Mouse (Mus musculus): ENCODE results near the gene Nomo1. TPM values are rescaled to one million over a fixed set of nuclear protein-coding genes. Genes with fewer than 3 reads are reported as not detected.

Gene Nomo1
- total RNA-seq, 2 experiments from 2014 or later: 77.4 to 78.0 TPM

DNA sequence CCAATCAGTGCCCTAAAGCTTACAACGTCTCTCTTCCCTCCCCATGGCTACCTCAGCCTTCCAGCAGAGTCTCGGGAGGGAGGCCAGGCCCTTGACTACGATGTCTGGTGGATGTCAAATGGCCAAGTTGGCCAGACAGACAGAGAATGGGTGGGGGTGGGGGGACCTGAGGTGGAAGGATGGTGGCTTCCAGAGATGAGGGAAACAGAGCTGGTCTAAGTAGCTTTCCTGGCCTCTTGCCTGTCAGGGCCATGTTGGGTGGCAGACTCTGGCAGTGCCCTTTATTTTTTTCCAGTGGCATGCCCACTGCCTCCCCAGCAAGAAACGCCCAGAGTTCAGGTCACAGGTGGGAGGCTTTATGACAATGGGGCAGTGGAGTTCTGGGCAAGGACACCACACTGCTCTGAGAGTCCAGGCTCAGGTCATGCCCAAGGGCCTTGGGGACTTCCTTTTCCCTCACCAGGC is 63.9 kb downstream of the Nomo1 start:
- no peak for DNase-seq (ENCODE audit: low spot score)
- intact Hi-C loops (cut with DNase I): loop anchor here (5.0 kb wide), 2 partner anchors 65 to 105 kb away; no protein-coding TSS in a partner anchor

DNA sequence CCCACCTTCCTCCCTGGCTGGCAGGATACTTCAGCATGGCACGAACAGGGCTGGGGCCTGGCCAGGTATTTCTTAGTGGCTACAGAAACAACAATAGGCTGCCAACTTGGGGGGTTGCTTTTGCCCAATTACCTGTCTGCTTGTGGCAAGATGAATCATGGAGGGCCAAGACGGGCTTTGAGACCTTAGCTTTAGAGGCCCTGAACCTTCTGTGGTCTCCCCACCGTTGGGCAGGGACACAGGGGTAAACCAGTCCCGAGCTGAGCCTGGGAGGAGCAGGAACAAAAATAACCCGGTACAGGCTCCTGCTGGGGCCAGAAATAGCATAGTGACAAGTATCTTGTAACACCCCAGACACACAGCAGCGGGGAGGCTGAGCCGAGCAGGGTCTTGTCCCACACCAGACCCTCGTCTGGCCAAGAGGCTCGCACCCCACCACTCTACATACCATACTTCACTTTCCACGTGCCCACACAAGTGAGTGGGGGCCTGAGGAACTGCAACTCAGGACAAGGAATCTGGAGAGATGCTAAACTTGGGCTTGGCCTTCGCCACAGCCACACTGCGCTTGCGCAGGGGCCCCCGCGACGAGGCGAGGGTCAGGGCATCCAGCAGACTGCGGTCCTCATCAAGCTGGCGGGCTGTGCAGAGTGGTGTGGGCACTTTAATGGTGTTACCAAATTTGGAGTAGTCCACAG is 64.9 kb downstream of the Nomo1 start:
- DNase-seq (ENCODE audit: low spot score): no peak
- intact Hi-C loops (cut with DNase I): loop anchor here (5.0 kb wide), 2 partner anchors 64 to 104 kb away; no protein-coding TSS in a partner anchor

DNA sequence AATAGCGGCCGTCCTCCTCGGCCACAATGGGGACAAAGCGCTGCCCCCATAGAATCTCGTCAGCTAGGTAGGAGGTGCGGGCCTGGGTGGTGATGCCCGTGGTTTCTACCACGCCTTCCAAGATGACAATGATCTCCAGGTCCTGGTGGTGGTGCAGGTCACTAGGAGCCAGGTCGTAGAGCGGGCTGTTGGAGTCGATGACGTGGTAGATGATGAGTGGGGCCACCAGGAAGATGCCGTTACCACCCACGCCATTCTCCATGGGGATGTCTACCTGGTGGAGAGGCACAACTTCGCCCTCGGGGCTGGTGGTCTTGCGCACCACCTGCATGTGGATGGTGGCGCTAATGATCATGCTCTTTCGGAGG is 65.4 kb downstream of the Nomo1 start:
- intact Hi-C loops (cut with DNase I): loop anchor here (5.0 kb wide), 2 partner anchors 63 to 103 kb away; no protein-coding TSS in a partner anchor
- no peak for DNase-seq (ENCODE audit: low spot score)

DNA sequence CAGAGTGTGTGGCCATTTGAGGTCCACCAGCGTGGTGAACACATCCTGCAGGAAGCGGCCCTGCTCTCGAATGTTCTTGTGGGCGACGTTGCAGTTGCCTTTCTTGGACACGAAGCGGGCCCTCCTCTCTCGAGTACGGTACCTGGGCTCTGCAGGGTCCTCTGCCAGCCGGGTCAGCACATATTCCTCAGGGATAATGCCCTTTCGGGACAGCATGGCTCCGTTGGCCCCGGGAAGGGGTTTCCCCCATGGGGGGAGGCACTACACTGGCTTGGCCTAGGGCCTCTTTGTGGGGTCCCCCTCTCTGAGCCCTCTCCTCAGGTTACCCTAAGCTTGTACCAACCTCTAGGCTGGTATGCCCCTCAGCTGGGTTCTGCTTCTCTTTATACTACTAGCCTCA is 66.2 kb downstream of the Nomo1 start:
- no peak for DNase-seq (ENCODE audit: low spot score)
- intact Hi-C loops (cut with DNase I): loop anchor here (5.0 kb wide), 2 partner anchors 63 to 103 kb away; no protein-coding TSS in a partner anchor

DNA sequence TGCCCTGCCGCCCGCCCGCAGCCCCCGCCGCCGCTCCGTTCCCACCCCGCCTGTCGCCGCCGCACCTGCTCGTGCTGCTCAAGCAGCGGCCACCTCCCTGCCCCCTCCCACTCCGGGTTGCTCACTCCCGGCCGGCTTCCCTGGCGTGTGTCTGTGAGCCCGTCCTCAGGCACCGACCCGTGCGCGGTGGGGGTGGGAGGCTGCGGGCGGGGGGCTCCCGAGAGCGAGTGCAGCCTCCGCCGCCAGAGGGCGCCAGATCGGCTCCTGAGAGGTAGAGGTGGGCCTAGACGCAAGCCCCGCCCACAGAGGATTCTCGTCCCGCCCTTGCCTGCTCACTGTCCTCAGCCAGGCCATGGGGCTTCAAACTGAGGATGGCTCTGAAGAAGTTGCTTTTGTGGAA is 67.1 kb downstream of the Nomo1 start, which contains the start of gene Kcnj11:
Kcnj11 (minus strand) TSS at position 202 of the 400 bp plus-strand sequence.
- DNase-seq (ENCODE audit: low spot score): peak; percentile 27
- intact Hi-C loops (cut with DNase I): no loop called here

DNA sequence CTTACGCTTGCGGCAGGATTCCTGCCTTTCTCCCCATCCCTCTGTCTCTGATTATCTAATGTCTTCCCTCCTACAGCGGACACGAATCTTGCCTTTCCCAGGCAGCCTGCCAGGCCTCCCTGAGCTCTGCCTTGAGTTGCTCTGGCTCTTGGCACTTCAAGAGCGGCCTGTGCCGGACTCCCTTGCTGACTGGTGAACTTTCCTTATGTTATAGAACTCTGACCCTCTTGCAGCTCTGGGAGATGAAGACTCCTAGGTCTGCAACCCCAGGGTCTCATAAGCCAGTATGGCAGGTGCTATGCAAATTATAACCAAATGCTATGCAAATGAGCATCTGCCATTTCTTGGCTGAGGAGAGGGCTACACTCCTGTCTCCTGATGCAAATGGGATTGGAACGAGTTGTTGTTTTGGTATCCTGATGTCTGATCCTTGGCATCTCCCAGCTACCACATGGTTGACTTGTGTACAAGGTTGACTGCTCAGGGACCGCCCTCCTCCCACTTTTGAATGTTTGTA is 69.6 kb downstream of the Nomo1 start:
- intact Hi-C loops (cut with DNase I): no loop called here
- no peak for DNase-seq (ENCODE audit: low spot score)

DNA sequence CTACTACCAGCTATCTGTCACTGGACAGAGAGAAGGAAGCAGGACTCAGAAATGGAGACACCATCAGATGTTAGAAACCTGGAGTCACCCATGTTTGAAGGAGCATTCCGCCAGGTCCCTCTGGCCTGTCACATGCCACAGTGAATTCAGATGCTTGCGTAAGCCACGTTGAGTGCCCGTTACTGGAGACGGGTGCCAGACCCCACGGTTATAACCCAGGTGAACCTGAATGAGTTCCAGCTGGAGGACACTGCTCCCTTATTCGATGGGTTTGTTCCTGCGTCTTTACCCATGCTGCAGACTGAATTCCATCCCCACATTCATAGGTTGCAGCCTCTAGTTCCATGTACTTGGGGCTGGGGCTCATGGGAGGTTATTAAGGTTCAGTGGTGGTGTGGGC is 70.3 kb downstream of the Nomo1 start:
- DNase-seq (ENCODE audit: low spot score): no peak
- intact Hi-C loops (cut with DNase I): no loop called here

DNA sequence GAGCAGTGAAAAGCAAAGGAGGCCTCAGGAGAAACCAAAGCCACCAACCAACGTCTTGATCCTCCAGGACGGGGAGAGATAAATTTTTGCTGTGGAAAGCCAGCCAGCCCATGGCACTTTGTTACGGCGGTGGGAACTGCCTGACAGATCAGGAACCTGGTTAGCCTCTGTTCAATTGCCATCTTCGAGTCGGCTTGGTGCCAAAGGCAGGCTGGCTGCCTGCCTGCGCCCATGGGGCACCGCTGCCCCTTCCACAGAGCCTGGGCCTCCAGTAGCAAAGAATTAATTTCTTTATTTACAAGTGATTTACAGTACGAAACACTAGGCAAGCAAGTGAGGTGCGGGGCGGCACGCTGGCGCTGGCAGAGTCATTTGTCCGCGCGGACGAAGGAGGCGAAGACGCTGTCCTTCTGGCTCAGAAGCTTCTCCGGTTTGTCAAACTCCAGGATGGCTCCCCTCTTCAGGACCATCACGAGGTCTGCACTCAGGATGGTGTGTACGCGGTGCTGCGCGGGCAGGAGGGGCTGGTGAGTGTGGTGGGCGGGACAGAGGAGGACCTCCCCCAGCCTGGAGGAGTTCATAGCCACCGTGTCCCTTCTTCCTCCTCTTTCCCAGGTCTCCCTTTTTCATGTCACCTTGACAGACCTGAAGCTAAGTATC is 70.9 kb downstream of the Nomo1 start:
- DNase-seq (ENCODE audit: low spot score): no peak
- intact Hi-C loops (cut with DNase I): no loop called here

DNA sequence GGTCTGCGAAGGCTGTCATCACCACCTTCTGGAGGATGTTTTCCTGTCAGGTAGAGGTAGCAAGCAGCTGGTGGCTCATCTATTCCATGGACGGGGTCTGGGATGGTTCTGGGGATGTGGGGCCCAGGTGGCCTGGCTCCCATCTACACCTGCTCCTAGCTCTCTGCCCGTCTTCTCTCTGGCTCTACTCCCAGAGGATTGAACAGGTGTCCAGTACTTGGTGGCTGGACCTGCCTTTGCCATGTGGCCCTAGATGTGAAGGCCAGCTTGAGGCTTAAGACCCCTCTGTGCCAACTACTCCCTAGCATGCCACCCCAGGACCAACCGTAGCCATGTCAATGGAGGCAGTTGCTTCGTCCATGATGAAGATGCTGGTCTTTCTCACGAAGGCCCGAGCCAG is 72.0 kb downstream of the Nomo1 start:
- no peak for DNase-seq (ENCODE audit: low spot score)
- intact Hi-C loops (cut with DNase I): no loop called here

DNA sequence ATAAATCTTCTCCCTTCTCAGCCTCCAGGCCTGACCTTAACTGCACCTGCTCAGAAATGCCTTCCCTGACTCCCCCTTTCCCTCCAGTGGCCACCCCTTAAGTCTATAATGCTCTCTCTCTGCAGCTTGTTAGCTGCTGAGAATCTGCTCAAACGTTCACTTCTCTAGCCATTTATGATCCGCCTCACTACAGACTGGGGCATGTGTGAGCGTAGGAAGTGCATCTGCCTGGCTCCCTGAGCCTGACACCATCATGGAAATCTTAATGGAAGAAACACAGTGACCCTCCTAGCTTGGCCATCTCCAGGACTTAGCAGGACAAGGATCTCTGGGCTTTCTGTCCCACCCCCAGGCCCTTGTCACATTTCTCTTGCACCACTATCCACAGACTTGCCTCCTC is 76.6 kb downstream of the Nomo1 start:
- DNase-seq (ENCODE audit: low spot score): no peak
- intact Hi-C loops (cut with DNase I): no loop called here

DNA sequence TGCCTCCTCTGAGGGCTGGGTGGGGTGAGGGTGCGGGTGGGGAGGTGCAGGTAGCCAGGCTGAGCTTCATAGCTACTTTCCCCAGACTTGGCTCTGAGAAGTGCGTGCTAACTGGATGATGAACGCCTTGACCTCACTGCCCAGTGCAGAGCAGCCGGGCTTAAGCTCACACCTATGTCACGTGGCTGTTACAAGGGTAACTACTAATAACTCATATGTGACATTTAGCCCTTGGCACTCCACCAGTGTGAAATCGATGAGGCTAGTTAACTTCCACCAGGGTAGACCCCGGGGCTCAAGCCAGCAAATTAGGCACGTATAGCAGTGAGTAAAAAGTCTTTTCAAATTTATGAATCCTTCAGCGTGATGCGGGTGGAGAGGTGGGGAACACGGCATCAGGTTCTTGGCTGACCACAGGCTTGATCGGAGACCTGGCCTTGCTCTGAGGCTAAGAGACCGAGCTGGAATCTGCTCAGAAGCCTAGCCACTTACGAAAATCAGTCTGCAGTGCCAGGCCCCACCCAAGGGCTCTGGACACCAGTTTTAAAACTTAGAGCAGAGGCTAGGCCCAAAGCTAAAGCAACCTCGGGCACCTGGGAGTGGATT is 77.8 kb downstream of the Nomo1 start:
- intact Hi-C loops (cut with DNase I): no loop called here
- DNase-seq (ENCODE audit: low spot score): no peak

DNA sequence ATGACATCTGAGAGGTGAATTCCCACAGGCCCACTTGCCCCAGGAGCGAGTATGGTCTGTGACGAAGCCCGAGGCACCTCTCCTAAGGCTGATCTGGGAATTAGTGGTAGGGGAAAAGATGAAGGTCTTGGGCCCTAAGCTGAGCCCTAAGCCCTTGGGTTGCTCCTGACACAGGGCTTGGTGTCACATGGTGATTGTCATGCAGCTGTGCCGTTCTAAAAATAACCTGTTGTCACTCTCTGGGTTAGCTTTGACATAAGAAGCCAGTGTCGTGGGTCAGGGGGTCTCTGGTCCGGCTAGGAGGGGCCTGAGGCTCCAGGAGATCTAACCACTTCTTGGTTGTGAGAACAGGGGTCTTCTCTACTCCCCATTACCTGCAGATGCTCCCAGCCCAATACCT is 78.4 kb downstream of the Nomo1 start:
- intact Hi-C loops (cut with DNase I): no loop called here
- no peak for DNase-seq (ENCODE audit: low spot score)

DNA sequence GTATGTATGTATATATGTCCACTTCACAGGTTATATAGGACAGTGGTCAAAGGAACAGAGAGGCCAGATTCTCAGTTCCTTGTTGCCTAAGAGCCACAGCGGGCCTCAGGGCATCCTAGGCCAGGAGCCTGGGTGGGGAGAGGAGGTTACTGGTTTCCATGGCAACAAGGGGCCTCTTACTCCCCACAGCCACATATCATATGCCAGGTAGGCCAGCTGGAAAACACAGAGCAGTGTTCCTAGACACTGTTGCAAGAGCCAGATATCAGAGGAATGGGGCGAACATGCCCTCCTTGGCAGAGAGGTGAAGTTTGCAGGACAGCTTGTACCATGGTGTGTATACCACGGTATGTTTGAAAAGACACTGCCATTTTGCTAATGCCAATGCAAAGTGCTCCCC is 79.9 kb downstream of the Nomo1 start:
- intact Hi-C loops (cut with DNase I): no loop called here
- DNase-seq (ENCODE audit: low spot score): no peak

DNA sequence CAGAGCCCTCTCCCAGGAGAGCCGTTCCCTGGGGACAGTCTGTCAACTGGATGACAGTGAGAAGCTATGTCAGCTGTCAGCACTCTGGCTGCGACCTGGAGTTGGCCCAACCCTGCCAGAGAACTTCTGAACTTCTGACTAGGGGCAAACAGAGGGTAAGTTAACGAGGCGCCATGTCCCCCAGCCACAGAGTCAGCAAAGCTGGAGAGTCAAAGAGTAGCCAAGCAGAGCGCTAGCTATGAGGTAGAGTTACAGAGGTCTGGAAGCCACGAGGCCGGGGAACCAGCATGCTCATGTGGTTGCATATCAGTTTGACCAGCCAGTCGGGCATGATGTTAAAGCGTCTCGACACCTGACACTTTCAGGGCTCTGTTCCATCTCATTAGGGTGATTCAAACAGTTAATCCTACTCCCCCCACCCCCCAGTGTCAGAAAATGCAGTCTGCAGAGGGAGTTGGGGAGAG is 82.7 kb downstream of the Nomo1 start:
- intact Hi-C loops (cut with DNase I): loop anchor here (5.0 kb wide), 1 partner anchor 46 kb away; no protein-coding TSS in a partner anchor

DNA sequence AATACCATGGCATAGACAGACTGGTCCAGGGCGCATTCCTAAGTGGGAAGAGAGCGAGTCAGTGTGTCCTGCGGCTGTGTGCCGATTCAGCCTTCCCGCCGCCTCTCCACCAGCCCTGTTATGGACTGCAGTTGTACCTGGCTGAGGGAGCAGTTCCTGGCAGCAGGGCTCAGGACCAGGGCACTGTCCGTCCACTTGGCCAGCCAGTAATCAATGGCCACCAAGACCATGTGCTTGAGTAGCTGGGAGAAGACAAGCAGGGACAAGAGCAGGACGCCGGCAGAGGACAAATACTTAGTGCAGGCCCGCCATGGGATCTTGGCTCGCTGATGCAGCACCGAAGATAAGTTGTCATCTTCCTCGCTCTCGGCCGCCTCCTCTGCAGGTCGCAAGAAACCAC is 83.5 kb downstream of the Nomo1 start:
- DNase-seq (ENCODE audit: low spot score): no peak
- intact Hi-C loops (cut with DNase I): loop anchor here (5.0 kb wide), 1 partner anchor 45 kb away; no protein-coding TSS in a partner anchor

More for the DNA sequence above, 82.7 kb downstream of the Nomo1 start:
- DNase-seq (ENCODE audit: low spot score): peak; percentile 33

DNA sequence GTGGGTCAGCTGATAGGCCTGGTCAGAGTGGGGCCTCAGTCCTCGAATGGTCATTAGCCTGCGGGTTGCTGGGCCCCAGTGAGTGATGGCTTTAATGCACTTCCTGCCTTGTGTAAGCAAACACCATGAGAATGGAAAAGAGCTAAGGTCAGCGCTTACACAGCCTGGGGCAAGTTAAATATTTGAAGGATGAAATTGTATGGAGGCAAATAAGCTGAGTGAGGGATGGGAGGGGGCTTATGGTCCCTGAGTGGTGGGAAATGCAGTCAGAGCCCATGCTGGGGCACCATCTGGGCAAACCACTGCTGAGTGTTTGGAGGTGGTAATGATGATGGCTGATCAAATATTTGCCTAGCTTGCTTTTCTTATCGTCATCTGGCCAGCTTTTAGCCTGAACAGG is 89.5 kb downstream of the Nomo1 start:
- no peak for DNase-seq (ENCODE audit: low spot score)
- intact Hi-C loops (cut with DNase I): no loop called here

DNA sequence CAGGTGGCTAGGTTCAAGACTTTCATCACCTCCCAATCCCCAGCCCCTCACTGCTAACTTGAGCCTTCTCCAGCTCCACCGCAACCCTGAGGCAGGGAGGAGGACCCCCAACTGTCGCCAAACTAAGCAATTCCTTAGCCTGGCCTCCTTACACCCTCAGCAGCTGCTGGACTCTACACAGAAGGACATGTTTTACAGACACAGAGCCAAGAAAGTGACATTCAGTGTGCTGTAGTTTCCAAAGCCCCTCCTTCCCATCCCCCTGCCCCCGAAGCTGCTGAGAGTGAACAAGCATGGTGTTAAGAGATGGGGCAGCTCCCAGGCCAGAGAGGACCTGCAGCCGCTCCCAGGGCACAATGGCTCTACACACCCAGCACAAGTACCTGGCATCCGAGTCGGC is 91.0 kb downstream of the Nomo1 start:
- no peak for DNase-seq (ENCODE audit: low spot score)
- intact Hi-C loops (cut with DNase I): no loop called here

DNA sequence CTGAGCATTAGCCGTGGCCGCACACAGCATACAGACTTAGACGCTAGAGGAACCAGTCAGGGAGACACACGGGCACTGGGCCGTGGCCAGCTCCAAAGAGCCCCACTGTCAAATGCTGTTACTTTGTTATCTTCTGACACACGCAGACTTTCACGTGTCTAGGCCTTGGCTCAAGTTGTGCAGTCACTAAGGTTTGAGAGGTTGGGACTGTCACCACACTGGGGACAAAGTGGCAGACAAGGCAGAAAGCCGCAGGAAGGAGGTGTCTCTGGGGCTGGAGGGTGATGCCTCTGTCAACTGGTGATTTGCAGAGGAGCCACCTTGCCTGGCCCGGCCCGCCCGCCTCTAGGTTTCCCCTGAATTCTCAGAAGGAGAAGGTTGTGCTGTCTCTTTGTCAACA is 91.8 kb downstream of the Nomo1 start:
- no peak for DNase-seq (ENCODE audit: low spot score)
- intact Hi-C loops (cut with DNase I): no loop called here

DNA sequence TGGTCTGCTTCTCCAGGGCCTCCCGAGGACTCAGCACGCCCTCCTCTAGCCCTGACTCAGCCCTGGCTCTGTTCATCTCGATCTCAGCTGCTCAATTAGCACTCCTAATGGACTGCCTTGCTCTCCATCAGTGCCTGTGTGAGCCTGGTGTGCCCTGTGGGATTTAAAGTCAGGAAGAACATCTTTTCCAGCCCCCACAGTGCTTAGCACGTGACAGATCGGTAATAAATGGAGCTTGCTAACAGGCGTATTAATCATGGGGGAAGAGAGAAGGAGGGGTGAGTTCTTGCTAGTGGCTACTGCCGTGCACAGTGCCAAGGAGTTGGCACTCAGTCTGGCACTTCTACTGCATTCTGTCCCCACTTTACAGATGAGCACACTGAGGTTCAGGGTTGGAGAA is 94.7 kb downstream of the Nomo1 start:
- no peak for DNase-seq (ENCODE audit: low spot score)
- intact Hi-C loops (cut with DNase I): no loop called here

DNA sequence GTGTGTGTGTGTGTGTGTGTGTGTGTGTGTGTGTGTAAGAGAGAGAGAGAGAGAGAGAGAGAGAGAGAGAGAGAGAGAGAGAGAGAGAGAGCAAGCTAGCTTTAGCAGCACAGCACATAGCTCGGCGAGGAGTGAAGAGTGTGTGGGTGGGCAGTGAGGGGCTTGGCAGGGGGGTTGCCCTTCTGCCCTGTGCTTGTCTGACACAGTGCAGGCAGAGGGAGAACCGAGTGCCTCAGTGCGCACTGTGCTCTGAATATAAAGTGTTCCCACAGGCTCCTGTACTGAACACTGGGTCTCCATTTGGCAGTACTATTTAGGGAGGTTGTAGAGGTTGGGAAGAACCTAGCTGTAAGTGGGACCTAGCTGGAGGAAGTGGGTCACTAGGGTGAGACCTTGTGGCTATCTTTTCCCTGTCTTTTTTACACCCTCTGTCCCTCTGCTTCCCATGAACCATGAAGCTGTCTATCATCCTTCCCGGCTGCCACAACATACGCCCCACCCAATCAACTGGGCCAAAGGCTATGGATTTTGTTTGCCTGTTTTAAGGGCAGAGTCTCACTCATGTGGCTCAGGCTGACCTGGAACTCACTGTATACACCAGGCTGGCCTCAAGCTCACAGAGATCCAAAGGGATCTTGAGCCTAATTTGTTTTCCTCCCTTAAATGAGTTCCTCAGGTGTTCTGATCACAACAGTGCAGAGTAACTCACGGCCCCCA is 96.1 kb downstream of the Nomo1 start:
- DNase-seq (ENCODE audit: low spot score): no peak
- intact Hi-C loops (cut with DNase I): no loop called here
